ENCODE assay signal across 15 mouse cellular contexts in genomic region chr12:116383995-116384394, GRCm38 (mm10). TPM values are rescaled to one million over a fixed set of nuclear protein-coding genes. Genes with fewer than 3 reads are reported as not detected.
A peak's percentile ranks its signal among the peaks of the same experiment; 100 is the strongest.
ATAC-seq lines count a peak whose summit lies in the region.
"Had no signal": no experiment of that assay in that cellular context is flagged by ENCODE, and none has a peak within 500 bp of the region (broad histone marks: within the 10 kb centered on the region; RNA-seq: fewer than 3 reads in every experiment).

No protein-coding gene starts in this region.

- ATAC-seq in CD4-positive, CD25-positive, alpha-beta regulatory T cell, adult 4 months = peak; percentile 46
- peak; percentile 53 for ATAC-seq in activated CD4-positive, CD25-positive, alpha-beta regulatory T cell, adult 4 months
- ATAC-seq in inflammation-experienced regulatory T-cells, adult 6 months = peak; percentile 56
- no peak for ATAC-seq in erythroblast, adult 5-6 weeks (replicated peaks; ENCODE audit: low FRiP score, poor library complexity, severe bottlenecking)
- no peak for ATAC-seq in forebrain, embryonic 15.5 days (replicated peaks)
- ATAC-seq: forebrain, embryonic 14.5 days; forebrain, postnatal 0 days; Patski had no signal

- H3K9me3 ChIP-seq in forebrain, embryonic 15.5 days = no peaks in the 10 kb centered on the region
- H3K9me3 ChIP-seq: embryonic facial prominence, embryonic 10.5 days; embryonic facial prominence, embryonic 12.5 days; forebrain, embryonic 10.5 days; forebrain, embryonic 12.5 days; G1E had no signal

- no peaks in the 10 kb centered on the region for H3K4me1 ChIP-seq in forebrain, embryonic 15.5 days
- H3K4me1 ChIP-seq: embryonic facial prominence, embryonic 10.5 days; embryonic facial prominence, embryonic 12.5 days; forebrain, embryonic 10.5 days; forebrain, embryonic 12.5 days had no signal

- H3K9ac ChIP-seq in forebrain, embryonic 15.5 days (replicated peaks) = no peak overlapping the region
- H3K9ac ChIP-seq: embryonic facial prominence, embryonic 12.5 days; forebrain, embryonic 12.5 days; forebrain, postnatal 0 days had no signal

- no peak overlapping the region for H3K4me2 ChIP-seq in forebrain, embryonic 15.5 days (replicated peaks)
- H3K4me2 ChIP-seq: embryonic facial prominence, embryonic 12.5 days; forebrain, embryonic 12.5 days had no signal

- peaks cover 5% of the 10 kb centered on the region; the same call in 1 of the 2 replicates for H3K36me3 ChIP-seq in forebrain, embryonic 15.5 days
- H3K36me3 ChIP-seq: embryonic facial prominence, embryonic 12.5 days; forebrain, embryonic 10.5 days; forebrain, embryonic 12.5 days had no signal

- no peaks in the 10 kb centered on the region for H3K27me3 ChIP-seq in forebrain, embryonic 15.5 days
- H3K27me3 ChIP-seq: CH12.LX; embryonic facial prominence, embryonic 12.5 days; forebrain, embryonic 12.5 days; Patski had no signal

- no peak overlapping the region for H3K27ac ChIP-seq in forebrain, embryonic 15.5 days (replicated peaks)
- H3K27ac ChIP-seq: embryonic facial prominence, embryonic 10.5 days; embryonic facial prominence, embryonic 12.5 days; forebrain, embryonic 10.5 days; forebrain, embryonic 12.5 days had no signal

- no peak overlapping the region for H3K4me3 ChIP-seq in forebrain, embryonic 15.5 days
- H3K4me3 ChIP-seq: embryonic facial prominence, embryonic 10.5 days; embryonic facial prominence, embryonic 12.5 days; erythroblast, embryonic 14.5 days; forebrain, embryonic 10.5 days; forebrain, embryonic 12.5 days had no signal

RNA-seq across cellular contexts. Expression of gene Ncapg2, which starts 21.2 kb away (rescaled TPM):
- 1 to 10 TPM; 7.1 to 8.4 TPM for polyA plus RNA-seq in CD4-positive, CD25-positive, alpha-beta regulatory T cell, adult 4 months (2017; shearing (Covaris generic))
- polyA plus RNA-seq in activated CD4-positive, CD25-positive, alpha-beta regulatory T cell, adult 4 months (2017; shearing (Covaris generic)) = 10 to 100 TPM; 14.7 to 19.4 TPM
- polyA plus RNA-seq in inflammation-experienced regulatory T-cells, adult 6 months (2017; shearing (Covaris generic)) = 10 to 100 TPM in 1 of 3 experiments, 1 to 10 TPM in 2; 4.6 to 54.0 (median 5.7) TPM
- 52.2 and 57.3 TPM in 2 replicates for total RNA-seq in erythroblast, adult 5-6 weeks (2015; ENCODE audit: low replicate concordance)
- 100 and 123 TPM in 2 replicates for total RNA-seq in erythroblast, adult 5-6 weeks (2017; ENCODE audit: low replicate concordance)
- polyA plus RNA-seq in forebrain, embryonic 15.5 days (2015; fragmentation: Nextera tagmentation; extraction: Ambion mirVana) = 19.1 and 21.2 TPM in 2 replicates

Comparison
In these comparisons a context has a peak if more than half of its experiments do, and no peak if none do; other contexts are left out.
1. ATAC-seq: peak in CD4-positive, CD25-positive, alpha-beta regulatory T cell, adult 4 months (single experiment), activated CD4-positive, CD25-positive, alpha-beta regulatory T cell, adult 4 months (single experiment) and inflammation-experienced regulatory T-cells, adult 6 months (single experiment); none in erythroblast, adult 5-6 weeks (single experiment) and forebrain, embryonic 15.5 days (single experiment).